Mouse (Mus musculus) gastrocnemius, postnatal 14 days (tissue): ENCODE measurements around the gene Dkkl1. TPM values are rescaled to one million over a fixed set of nuclear protein-coding genes. Genes with fewer than 3 reads are reported as not detected.
A peak's percentile ranks its signal among the peaks of the same experiment; 100 is the strongest.

ENCODE experiments used
- DNase-seq: peaks from one replicate; pipeline ENCODE4 v3.0.0; 2021; ENCODE audit warnings: mixed read lengths
- intact Hi-C: fragments of 180-260 bp; cut with DNase I; formaldehyde crosslinking; loops from one replicate; pipeline ENCODE4 v1.15.1; 2025; ENCODE audit warnings: low total_unique reads
- total RNA-seq, 2 experiments: library from RNA; stranded (reverse); gene quantifications; 2 replicates each; pipeline ENCODE4 v1.2.3; 2021

Gene Dkkl1
- total RNA-seq, 2 experiments from 2014 or later, result not detected

DNA sequence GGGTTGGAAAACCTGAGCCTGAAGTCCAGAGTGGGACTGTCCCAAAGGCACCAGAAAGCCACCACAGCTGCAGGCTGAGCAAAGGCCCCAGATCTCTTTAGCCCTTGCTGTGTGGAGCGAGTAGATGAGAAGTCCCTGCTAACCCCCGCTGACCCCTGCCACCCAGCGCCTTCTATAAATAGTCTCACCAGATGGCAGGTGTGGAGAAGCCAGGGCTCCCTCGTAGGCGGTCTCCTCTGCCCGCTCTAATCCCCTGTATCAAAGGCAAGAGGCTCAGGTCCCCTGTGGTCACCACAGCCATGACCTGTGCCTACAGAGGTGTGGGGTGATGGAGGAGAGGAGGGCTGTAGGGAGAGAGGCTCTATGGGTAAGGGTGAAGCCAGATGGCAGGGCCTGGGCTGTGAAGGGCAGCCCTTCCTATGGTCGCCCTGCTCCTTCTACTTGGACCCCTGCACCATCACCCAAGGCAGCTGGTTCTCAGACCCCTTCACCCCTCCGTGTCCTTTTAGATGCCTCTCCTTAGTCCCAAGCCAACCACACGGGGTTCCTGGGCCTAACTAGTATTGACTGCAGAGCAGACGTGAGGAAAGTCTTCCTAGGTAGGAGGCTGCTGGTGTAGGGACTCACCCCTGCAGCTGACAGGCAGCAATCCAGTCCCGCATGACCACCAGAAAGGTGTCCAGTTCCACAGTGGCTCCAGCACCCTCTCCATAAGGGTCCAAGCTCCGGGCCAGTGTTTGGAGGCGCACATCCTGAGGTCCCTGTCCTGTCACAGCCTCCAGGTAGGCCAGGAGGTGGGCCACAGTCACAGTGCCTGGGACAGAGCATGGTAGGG lies 16.4 kb downstream of the Dkkl1 start:
- DNase-seq, result peak; percentile 50
- intact Hi-C loops, result no loop called here

DNA sequence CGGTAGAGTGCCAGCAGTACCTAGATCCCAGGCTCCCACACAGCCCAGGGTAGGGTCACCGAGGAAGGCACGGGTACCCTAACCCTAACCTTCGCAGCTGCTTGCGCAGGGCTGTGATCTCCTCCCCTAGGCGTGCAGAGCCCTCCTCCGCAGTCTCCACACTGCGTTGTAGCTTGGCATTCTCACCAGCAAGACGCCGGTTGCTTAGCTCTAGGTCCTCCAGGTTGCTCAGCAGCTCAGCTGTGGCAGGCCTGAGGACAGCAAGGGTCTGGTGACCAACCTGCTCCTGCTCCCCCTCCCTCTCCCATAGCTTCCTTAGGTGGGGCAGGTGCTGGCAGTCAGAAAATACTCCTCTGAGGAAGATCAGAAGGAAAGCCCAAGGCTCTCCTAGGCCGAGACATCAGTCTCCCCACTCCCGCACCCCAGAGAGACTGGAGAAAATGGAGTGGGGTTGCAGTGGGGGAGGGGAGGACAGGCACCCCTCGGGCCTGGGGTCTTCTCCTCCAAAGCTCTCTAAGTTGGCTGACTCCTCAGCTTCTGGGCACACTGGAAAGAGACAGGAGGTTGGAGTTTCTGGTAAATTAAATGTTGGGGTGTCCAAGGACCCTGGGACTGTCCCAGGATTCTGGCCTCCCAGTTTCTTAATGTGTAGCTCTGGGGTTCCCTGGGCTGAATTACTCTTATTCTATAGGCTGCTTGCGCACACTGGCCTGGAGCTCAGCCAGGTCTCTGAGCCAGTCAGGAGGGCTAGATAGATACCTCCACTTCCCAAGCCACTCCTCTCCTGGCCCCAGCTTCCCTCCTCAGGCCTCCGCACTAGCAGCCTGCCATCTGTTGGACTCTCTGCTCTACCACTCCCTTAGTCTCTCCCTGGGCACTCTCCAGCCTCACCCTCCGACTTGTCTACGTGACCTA lies 17.8 kb downstream of the Dkkl1 start:
- DNase-seq, result no peak
- intact Hi-C loops, result no loop called here

DNA sequence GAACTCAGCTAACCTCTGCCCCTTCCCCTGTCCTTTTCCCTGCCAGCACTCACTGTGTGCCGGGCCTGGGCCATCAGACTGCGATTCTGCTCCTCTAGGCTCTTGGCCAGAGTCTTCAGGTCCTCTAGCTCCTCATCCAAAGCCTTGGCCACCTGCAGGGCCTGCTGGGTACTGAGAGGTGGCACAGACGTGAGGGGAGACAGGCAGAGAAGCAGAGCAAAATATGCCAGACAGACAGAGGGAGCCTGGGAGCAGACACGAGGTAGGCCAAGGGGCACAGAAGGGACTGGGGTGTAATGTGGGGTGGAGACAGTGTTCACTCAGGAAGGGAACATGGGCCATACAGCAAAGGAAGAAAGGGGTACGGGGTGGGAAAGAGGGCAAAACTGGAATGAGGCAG lies 18.5 kb downstream of the Dkkl1 start:
- intact Hi-C loops, result no loop called here
- DNase-seq, result peak; percentile 40

DNA sequence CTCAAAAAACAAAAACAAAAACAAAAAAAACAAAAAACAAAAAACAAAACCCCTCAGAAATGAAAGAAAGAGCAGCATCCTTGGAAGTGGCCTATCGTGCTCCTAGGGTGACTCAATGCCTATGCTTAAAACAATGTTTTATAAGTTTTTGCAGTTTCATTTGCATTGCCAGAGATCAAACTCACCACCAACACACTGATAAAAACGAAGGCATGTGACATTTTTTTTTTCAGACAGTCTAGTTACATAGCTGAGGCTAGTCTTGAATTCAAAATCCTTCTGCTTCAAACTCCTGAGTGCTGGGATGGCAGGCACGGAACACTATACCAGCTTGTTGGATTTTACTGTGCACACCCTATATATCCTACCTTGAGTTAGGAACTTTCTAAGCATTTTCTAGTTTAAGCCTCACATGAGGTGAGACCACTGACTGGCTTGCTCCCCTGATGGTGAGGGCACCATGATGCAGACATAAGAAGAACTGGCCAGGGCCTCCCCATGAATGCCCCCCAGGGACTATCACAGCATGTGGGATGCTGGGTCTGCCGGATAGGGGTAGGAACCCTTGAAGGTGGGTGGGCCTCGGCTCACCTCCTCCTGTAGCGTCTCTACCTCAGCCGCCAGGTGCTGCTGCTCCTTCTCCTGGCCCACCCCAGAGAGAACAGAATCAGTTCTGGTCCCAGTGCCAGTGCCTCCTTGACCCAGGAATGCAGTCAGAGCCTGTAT lies 19.2 kb downstream of the Dkkl1 start:
- intact Hi-C loops, result no loop called here
- DNase-seq, result no peak

DNA sequence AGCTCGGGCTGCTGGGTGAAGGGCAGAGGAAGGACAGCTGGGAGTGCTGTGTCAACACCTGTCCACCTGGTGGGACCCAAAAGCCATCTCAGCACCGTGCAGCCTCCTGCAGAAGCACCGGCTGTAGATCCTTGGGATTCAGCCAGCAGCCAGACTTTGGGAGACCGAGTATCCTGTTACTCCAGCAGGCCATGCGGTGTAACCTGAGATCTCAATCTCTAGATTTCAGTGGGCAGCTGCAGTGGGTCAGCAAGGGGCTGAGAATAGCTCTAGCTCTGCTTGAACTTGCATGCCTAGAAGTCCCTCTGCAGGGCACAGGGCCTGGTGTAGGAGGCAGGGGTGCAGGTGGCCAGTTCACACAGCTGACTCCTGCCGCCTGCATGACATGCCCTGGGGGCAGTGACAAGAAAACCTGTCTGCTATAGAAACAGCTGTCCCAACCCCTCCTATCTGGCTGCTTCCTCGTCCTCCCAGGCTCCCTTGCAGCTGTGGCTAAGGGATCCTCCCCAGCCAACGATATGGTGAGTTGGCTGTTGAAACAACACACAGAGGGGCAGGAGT lies 20.1 kb downstream of the Dkkl1 start:
- peak; percentile 73 for DNase-seq
- intact Hi-C loops, result no loop called here

- intact Hi-C loops, result no loop called here
- DNase-seq, result peak; percentile 2
Measured at GRCm38 (mm10) chr7:45191161-45191560, 20.8 kb downstream of the Dkkl1 start.

DNA sequence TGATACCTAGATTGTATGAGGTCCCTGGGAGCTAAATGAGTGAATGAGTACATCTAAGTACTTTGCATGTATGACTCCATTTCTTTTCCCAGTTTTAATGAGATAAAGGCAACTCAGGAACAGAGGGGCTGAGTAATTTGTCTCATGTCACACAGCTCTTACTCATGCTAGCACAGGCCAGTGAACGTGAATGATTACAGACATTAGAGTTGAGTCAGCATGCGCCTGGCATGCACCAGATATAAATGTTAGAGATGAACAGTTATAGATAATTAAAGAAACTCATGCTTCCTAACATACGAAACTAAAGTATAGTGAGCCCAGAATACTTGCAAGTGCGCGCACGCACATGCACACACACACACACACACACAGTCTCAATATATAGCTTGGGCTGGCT lies 21.8 kb downstream of the Dkkl1 start:
- intact Hi-C loops, result no loop called here
- no peak for DNase-seq

DNA sequence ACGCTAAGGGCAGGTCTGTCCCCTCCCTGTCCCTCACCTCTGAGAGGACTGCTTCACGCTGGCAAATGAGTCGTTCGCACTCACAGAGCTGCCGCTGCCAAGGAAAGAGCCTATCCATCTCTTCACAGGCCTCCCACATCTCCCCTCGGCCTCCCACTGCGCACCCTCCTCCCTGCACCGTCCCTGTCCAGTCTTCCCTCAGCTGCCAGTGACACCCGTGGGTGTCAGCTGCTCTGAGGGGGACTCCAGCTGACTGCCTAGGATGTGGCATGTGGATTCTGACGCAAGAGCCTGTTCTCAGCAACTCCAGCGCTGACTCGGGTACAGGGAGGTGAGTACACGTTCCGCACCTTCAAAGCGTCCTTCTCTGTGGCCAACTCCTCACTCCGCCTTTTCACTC lies 22.3 kb downstream of the Dkkl1 start:
- intact Hi-C loops, result no loop called here
- no peak for DNase-seq

DNA sequence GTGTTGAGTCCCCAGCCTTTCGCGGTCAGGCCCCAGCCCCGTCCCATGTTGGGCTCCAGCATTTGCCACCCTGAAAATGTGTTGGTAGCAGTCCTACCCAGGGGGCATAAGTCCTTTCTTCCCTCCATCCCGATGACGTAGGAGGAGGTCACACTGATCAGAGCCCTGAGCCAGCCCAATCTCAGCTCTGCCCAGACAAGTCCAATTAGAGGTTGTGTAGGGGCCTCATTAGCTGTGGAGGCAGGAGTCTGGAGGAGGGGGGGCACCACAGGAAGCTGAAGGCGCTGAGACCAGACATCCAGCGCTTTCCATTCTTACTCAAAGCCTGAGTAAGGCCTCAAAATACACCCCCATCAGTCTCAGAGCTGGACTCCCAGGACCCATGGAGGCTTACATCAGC lies 26.0 kb downstream of the Dkkl1 start:
- intact Hi-C loops, result no loop called here
- no peak for DNase-seq

DNA sequence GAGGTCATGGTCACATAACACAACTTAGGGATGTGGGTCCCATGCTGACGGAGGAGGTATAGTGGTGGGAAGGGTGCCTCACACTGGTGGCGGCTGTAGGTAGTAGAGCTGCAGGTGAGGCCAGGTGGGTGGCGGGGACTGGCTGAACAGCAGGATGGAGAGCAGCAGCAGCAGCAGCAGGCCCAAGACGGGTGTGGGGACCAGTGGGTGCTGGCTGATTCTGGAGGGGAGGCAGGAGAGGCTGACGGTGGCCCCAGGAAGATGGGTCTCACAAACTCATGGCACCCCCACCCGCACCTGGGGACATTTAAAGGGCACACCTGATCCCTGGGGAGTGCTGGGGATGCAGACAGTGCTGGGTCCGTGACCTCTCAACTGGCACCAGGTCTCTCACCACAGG lies 28.3 kb downstream of the Dkkl1 start:
- intact Hi-C loops, result no loop called here
- DNase-seq, result no peak

GRCm38 (mm10) chr7:45182606-45183005 lies 29.3 kb downstream of the Dkkl1 start:
- intact Hi-C loops, result no loop called here

GRCm38 (mm10) chr7:45182199-45182601 lies 29.7 kb downstream of the Dkkl1 start:
- intact Hi-C loops, result no loop called here
- DNase-seq, result peak; percentile 87

More at GRCm38 (mm10) chr7:45182606-45183005, 29.3 kb downstream of the Dkkl1 start:
- DNase-seq, result peak; percentile 55

DNA sequence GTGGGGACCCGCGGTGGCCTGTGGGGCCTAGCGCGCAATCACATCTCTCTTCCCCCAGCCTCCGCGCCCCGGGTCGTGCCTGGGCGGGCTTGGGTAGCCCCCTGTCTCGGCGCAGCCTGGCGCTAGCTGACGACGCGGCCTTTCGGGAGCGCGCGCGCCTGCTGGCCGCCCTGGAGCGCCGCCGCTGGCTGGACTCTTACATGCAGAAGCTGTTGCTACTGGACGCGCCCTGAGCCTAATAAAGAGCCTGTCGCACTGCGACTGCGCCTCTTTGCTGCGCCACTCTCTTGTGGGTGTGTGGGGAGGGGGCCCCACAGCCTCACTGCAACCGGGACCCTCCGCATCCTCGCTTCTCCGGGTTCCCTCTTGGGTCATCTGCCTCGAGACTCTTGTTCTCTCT lies 30.4 kb downstream of the Dkkl1 start:
- intact Hi-C loops, result no loop called here
- no peak for DNase-seq

DNA sequence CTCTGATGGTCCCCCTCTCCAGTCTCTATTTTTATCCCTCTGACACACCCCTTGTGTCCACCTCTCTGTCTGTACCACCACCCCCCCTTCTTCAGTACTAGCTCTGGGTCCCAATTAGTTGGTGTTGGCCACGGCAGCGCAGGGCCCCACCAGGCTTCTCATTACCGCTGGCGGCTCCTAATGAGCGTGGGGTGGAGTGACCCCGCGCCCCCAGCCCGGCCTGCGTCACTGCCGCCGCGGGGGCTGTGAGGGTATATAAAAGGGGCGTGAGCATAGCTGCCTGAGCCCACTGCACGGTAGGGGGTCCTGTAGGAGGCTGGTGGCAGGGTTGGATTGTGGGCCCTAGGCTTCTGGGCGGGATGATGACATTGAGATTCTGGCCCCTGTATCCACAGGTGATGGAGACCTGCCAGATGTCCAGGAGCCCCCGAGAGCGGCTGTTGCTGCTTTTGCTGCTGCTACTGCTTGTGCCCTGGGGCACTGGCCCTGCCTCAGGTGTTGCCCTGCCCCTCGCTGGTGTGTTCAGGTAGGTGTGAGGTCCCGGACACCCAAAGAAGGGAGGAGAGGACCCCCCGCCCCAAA lies 31.0 kb downstream of the Dkkl1 start, which contains the start of gene Pth2:
Pth2 (plus strand) TSS at position 100 of the 582 bp plus-strand sequence.
- DNase-seq, result no peak
- intact Hi-C loops, result no loop called here

- intact Hi-C loops, result no loop called here
- DNase-seq, result no peak
Measured at GRCm38 (mm10) chr7:45179469-45179868, 32.5 kb downstream of the Dkkl1 start, which contains the start of gene Gfy. TSS of gene Gfy (minus strand) at chr7:45179569.

GRCm38 (mm10) chr7:45178550-45178949 lies 33.4 kb downstream of the Dkkl1 start:
- DNase-seq, result no peak
- intact Hi-C loops, result no loop called here

DNA sequence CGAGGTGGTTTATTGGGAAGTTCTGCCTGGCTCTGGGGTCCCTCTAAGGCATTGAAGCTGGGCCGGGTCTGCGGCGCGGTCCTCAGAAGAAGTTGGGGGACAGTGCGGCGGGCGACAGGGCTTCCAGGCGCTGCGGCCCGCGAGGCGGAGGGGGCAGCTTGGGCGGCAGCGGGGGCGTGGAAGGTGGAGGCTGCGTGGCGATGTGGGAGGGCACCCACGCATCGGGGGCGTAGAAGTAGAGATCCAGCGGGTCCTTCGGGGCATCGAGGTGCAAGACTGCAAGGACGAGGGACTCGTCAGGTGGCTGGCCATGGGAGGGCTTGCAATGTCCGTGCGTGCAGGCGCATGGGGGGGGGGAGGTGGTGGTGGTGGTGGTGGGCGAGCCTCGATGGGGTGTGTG lies 35.6 kb downstream of the Dkkl1 start:
- intact Hi-C loops, result no loop called here

GRCm38 (mm10) chr7:45175929-45176328 lies 36.0 kb downstream of the Dkkl1 start:
- intact Hi-C loops, result no loop called here

More for the DNA sequence above, 35.6 kb downstream of the Dkkl1 start:
- DNase-seq, result no peak

DNA sequence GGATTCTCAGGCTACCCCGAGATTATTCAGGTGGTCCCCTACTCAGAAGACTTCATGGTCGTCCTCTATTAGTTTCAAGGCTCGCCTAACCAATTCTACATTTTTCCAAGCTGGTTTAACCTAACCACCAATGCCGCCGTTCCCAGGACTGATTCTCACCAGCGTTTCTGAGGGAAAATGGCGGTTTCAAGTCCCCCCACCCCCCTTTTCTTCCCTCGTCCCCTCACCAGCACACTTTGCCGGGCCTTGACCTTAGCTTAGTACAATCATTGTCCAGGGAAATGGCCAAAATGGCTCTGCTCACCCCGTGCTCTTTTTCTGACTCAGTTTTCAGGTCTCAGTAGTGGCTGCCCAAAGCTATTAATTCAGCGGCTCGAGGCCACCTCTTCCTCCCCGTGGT lies 36.5 kb downstream of the Dkkl1 start:
- intact Hi-C loops, result no loop called here
- DNase-seq, result no peak

More at GRCm38 (mm10) chr7:45175929-45176328, 36.0 kb downstream of the Dkkl1 start:
- no peak for DNase-seq
